Mouse (Mus musculus) embryonic fibroblast, embryonic 13.5 days (primary cell): ENCODE data around the gene Ablim1.

Source experiments
- CTCF ChIP-seq: IDR thresholded peaks from 2 replicates; pipeline ENCODE4 v1.5.1; 2011; ENCODE audit warnings: mild to moderate bottlenecking, control low read depth, low read length, moderate library complexity, borderline replicate concordance; ENCODE audit not compliant: insufficient read depth
- POLR2A ChIP-seq: IDR thresholded peaks from 2 replicates; pipeline ENCODE4 v1.6.1; 2011; ENCODE audit warnings: low read depth, mild to moderate bottlenecking, control low read depth, low read length, moderate library complexity

DNA sequence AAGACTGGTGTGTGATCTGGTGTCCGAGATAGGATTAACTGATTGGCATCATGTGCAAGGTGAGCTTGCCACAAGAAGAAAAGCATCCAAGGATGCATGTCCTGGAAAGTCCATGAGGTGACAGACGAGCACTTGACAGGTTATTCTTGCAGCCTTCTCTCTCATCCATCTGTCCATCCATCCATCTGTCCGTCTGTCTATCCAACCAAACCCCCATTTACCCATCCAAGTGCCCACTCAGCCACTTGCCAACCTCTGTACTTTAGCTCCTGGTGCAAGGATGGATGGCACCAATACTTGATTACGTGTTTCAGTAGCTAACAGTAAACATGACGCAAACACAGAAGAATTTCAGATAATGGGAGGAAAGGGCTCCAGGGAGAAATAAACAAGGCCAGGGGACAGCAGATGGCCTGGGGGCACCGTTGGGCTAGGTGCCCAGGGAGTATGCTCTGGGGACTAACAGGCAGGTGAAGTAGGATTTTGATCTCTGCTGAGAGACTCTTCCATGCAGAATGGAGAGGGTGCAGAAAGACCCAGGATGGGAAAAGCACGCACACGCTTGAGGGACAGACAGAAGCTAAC lies 202.4 kb downstream of the Ablim1 start:
- no peak for TF ChIP-seq CTCF
- TF ChIP-seq POLR2A: no peak
